Mouse (Mus musculus): ENCODE results near the gene Ndrg3. TPM values are rescaled to one million over a fixed set of nuclear protein-coding genes. Genes with fewer than 3 reads are reported as not detected.
"Not testable (repeated sequence)": the region's sequence is repeated elsewhere in the genome, so short reads cannot be mapped to it uniquely, and the experiment has no call there.

The Ndrg3 gene
- total RNA-seq, 1 experiment from 2014 or later = 53.4 TPM

GRCm38 (mm10) chr2:157002321-157002720 is 10.5 kb upstream of the Ndrg3 start:
- no peak for DNase-seq

GRCm38 (mm10) chr2:156998263-156998662 is 6.4 kb upstream of the Ndrg3 start:
- no peak for DNase-seq

GRCm38 (mm10) chr2:156996576-156996975 is 4.7 kb upstream of the Ndrg3 start:
- peak; percentile 53 for DNase-seq

GRCm38 (mm10) chr2:156990727-156991431 is 977 bp downstream of the Ndrg3 start:
- DNase-seq = no peak

- DNase-seq = no peak
Measured at GRCm38 (mm10) chr2:156987316-156987715, 4.5 kb downstream of the Ndrg3 start.

- DNase-seq = peak; percentile 10
Measured at GRCm38 (mm10) chr2:156982864-156983263, 9.0 kb downstream of the Ndrg3 start.

GRCm38 (mm10) chr2:156981291-156981690 is 10.6 kb downstream of the Ndrg3 start:
- DNase-seq = no peak

GRCm38 (mm10) chr2:156980059-156980458 is 11.8 kb downstream of the Ndrg3 start:
- DNase-seq = no peak

- DNase-seq = no peak
Measured at GRCm38 (mm10) chr2:156976711-156977110, 15.1 kb downstream of the Ndrg3 start.

- no peak for DNase-seq
Measured at GRCm38 (mm10) chr2:156974967-156975366, 16.9 kb downstream of the Ndrg3 start.

GRCm38 (mm10) chr2:156973316-156974100 is 18.3 kb downstream of the Ndrg3 start:
- DNase-seq = peak; percentile 27

GRCm38 (mm10) chr2:156970253-156970652 is 21.6 kb downstream of the Ndrg3 start:
- no peak for DNase-seq

- no peak for DNase-seq
Measured at GRCm38 (mm10) chr2:156968501-156968900, 23.4 kb downstream of the Ndrg3 start.

GRCm38 (mm10) chr2:156967388-156967787 is 24.5 kb downstream of the Ndrg3 start:
- DNase-seq = no peak

- peak; percentile 23 for DNase-seq
Measured at GRCm38 (mm10) chr2:156963891-156964290, 28.0 kb downstream of the Ndrg3 start.

GRCm38 (mm10) chr2:156958496-156959252 is 33.2 kb downstream of the Ndrg3 start:
- DNase-seq = no peak

GRCm38 (mm10) chr2:156957035-156957434 is 34.8 kb downstream of the Ndrg3 start:
- DNase-seq = no peak

- no peak for DNase-seq
Measured at GRCm38 (mm10) chr2:156956306-156956705, 35.5 kb downstream of the Ndrg3 start.

- DNase-seq = no peak
Measured at GRCm38 (mm10) chr2:156954463-156954862, 37.4 kb downstream of the Ndrg3 start.

- DNase-seq = no peak
Measured at GRCm38 (mm10) chr2:156951301-156952094, 40.4 kb downstream of the Ndrg3 start.

GRCm38 (mm10) chr2:156950816-156951215 is 41.0 kb downstream of the Ndrg3 start:
- no peak for DNase-seq

GRCm38 (mm10) chr2:156941523-156941922 is 50.3 kb downstream of the Ndrg3 start:
- not testable (repeated sequence) for DNase-seq
